Mouse (Mus musculus) forebrain, embryonic 11.5 days (tissue): ENCODE measurements around the gene Awat2. TPM values are rescaled to one million over a fixed set of nuclear protein-coding genes. Genes with fewer than 3 reads are reported as not detected.

ENCODE experiments used
- microRNA counts: library from miRNA; unstranded; fragments of <30 nt; microRNA quantifications from one replicate; lab custom pipeline; 2015
- microRNA-seq: library from miRNA; unstranded; fragments of <30 nt; microRNA quantifications from one replicate; pipeline ENCODE4, GENCODE M21; 2016; ENCODE audit not compliant: insufficient number of aligned reads
- polyA plus RNA-seq: library from polyadenylated mRNA; unstranded; fragments of >200 nt; fragmentation: Nextera tagmentation; extraction: Ambion mirVana; gene quantifications from 2 replicates; pipeline ENCODE4 v1.2.1, GENCODE M21; 2014

The Awat2 gene
- polyA plus RNA-seq, 1 experiment from 2014 or later = 0.77 TPM

MicroRNA genes within 50 kb of the gene (microRNA counts, 519-probe panel; counts per million panel counts)
- 3,255 counts per million, percentile 14 among the panel's probes with 10 or more counts for microRNA mmu-miR-676 (lab: Ali Mortazavi, UCI)

Small RNAs within 50 kb of the gene (microRNA-seq; reads per million reads assigned to microRNA genes)
- 802 reads per million, percentile 65 among the genes with 10 or more reads in this experiment for gene Mir676

Other genes with a start within 250 kb of the Awat2 start
- gene Otud6a, start 13.7 kb downstream of the Awat2 start, polyA plus RNA-seq = not detected in 2 replicates
- 33.5 and 33.8 TPM in 2 replicates for gene Igbp1, start 51.6 kb upstream of the Awat2 start, polyA plus RNA-seq
- gene Dgat2l6, start 82.1 kb upstream of the Awat2 start, polyA plus RNA-seq = not detected in 2 replicates
- gene Awat1, start 129.5 kb upstream of the Awat2 start, polyA plus RNA-seq = not detected in 2 replicates
- gene P2ry4, start 152.2 kb upstream of the Awat2 start, polyA plus RNA-seq = not detected in 2 replicates
- 0.23 TPM in 1 of 2 replicates, not detected in the other for gene Arr3, start 162.8 kb upstream of the Awat2 start, polyA plus RNA-seq
- gene Kif4, start 183.0 kb upstream of the Awat2 start, polyA plus RNA-seq = 59.5 and 63.2 TPM in 2 replicates
- 134 and 138 TPM in 2 replicates for gene Pdzd11, start 183.9 kb upstream of the Awat2 start, polyA plus RNA-seq